Mouse (Mus musculus) 3134 (cell line): ENCODE results near the gene Dynlt1c.
"Not testable (repeated sequence)": the region's sequence is repeated elsewhere in the genome, so short reads cannot be mapped to it uniquely, and the experiment has no call there.

Source experiments
- DNase-seq: peaks from one replicate; pipeline ENCODE4 v3.0.0-alpha.2; 2011; ENCODE audit warnings: low spot score; ENCODE audit not compliant: insufficient read length; ENCODE audit errors: extremely low read depth

Dynlt1c gene

GRCm38 (mm10) chr17:6601204-6601911 is at the start of gene Dynlt1c:
Gene Dynlt1c (plus strand): TSS chr17:6601671.
- DNase-seq: peak; percentile 75

- not testable (repeated sequence) for DNase-seq
Measured at GRCm38 (mm10) chr17:6553798-6554197, 47.7 kb upstream of the Dynlt1c start.

- DNase-seq: not testable (repeated sequence)
Measured at GRCm38 (mm10) chr17:6554243-6554642, 47.2 kb upstream of the Dynlt1c start.

GRCm38 (mm10) chr17:6559447-6560133 is 41.9 kb upstream of the Dynlt1c start:
- DNase-seq: not testable (repeated sequence)

- not testable (repeated sequence) for DNase-seq
Measured at GRCm38 (mm10) chr17:6564866-6565265, 36.6 kb upstream of the Dynlt1c start.

- DNase-seq: not testable (repeated sequence)
Measured at GRCm38 (mm10) chr17:6567908-6568307, 33.6 kb upstream of the Dynlt1c start.

- DNase-seq: not testable (repeated sequence)
Measured at GRCm38 (mm10) chr17:6571296-6571695, 30.2 kb upstream of the Dynlt1c start.

- DNase-seq: not testable (repeated sequence)
Measured at GRCm38 (mm10) chr17:6572202-6572601, 29.3 kb upstream of the Dynlt1c start.

GRCm38 (mm10) chr17:6575376-6575775 is 26.1 kb upstream of the Dynlt1c start:
- not testable (repeated sequence) for DNase-seq

- not testable (repeated sequence) for DNase-seq
Measured at GRCm38 (mm10) chr17:6588672-6589071, 12.8 kb upstream of the Dynlt1c start.

- DNase-seq: not testable (repeated sequence)
Measured at GRCm38 (mm10) chr17:6592109-6592508, 9.4 kb upstream of the Dynlt1c start.

GRCm38 (mm10) chr17:6593896-6594295 is 7.6 kb upstream of the Dynlt1c start:
- not testable (repeated sequence) for DNase-seq

- not testable (repeated sequence) for DNase-seq
Measured at GRCm38 (mm10) chr17:6595776-6596497, 5.5 kb upstream of the Dynlt1c start.

GRCm38 (mm10) chr17:6598356-6598755 is 3.1 kb upstream of the Dynlt1c start:
- not testable (repeated sequence) for DNase-seq

GRCm38 (mm10) chr17:6600216-6600911 is 1.1 kb upstream of the Dynlt1c start:
- DNase-seq: not testable (repeated sequence)

GRCm38 (mm10) chr17:6602205-6602604 is 734 bp downstream of the Dynlt1c start:
- DNase-seq: not testable (repeated sequence)

- not testable (repeated sequence) for DNase-seq
Measured at GRCm38 (mm10) chr17:6605347-6605746, 3.9 kb downstream of the Dynlt1c start.

- DNase-seq: not testable (repeated sequence)
Measured at GRCm38 (mm10) chr17:6613524-6613923, 12.1 kb downstream of the Dynlt1c start.

GRCm38 (mm10) chr17:6614316-6614715 is 12.8 kb downstream of the Dynlt1c start:
- not testable (repeated sequence) for DNase-seq

- DNase-seq: not testable (repeated sequence)
Measured at GRCm38 (mm10) chr17:6616731-6617130, 15.3 kb downstream of the Dynlt1c start.
